Mouse (Mus musculus): ENCODE measurements around the gene Tmem121b. TPM values are rescaled to one million over a fixed set of nuclear protein-coding genes. Genes with fewer than 3 reads are reported as not detected.

The Tmem121b gene
- polyA plus RNA-seq, 1 experiment, result 0.14 TPM

DNA sequence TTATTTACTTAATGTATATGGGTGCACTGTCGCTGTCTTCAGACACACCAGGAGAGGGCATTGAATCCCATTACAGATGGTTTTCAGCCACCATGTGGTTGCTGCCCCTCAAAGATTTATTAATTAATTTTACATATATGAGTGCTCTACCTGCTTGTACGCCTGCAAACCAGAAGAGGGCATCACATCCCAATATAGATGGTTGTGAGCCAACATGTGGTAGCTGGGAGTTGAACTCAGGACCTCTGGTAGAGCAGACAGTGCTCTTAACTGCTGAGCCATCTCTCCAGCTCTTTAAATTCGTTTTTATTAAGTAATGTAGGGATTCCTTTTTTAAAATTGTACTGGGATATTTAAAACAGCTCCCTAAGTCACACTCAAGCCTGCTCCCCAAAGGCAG is 24.3 kb downstream of the Tmem121b start:
- no peak overlapping the region for H3K4me3 ChIP-seq (ENCODE audit: extremely low read depth, insufficient read depth, insufficient read length)
- H3K36me3 ChIP-seq (ENCODE audit: control insufficient read depth, insufficient read depth, low read length), result peaks cover 3% of the 10 kb centered on the region; the same call in 1 of the 2 replicates
- no peaks in the 10 kb centered on the region for H3K27me3 ChIP-seq (ENCODE audit: control insufficient read depth, insufficient read depth, low read length)
- 47% methylated on average over 3 of the region's 3 CpGs for WGBS
- TF ChIP-seq POLR2A (IDR thresholded peaks at IDR 0.05; ENCODE audit: low read depth, low read length) (no peak), CTCF (IDR thresholded peaks at IDR 0.05; ENCODE audit: extremely low read depth, insufficient read depth, insufficient read length, insufficient replicate concordance) (no peak)
- peak overlapping the region; percentile 82 for H3K27ac ChIP-seq (ENCODE audit: insufficient read depth, low read length)
- peaks cover 51% of the 10 kb centered on the region for H3K4me1 ChIP-seq (ENCODE audit: control insufficient read depth, insufficient read depth, insufficient read length)
- DNase-seq (ENCODE audit: low read depth in 1 of 2, low spot score in 2 of 2), result no peak

GRCm38 (mm10) chr6:120468259-120468658 is 25.3 kb downstream of the Tmem121b start:
- DNase-seq (ENCODE audit: low read depth in 1 of 2, low spot score in 2 of 2), result no peak
- peaks cover 44% of the 10 kb centered on the region for H3K4me1 ChIP-seq (ENCODE audit: control insufficient read depth, insufficient read depth, insufficient read length)

GRCm38 (mm10) chr6:120466609-120467329 is 26.8 kb downstream of the Tmem121b start:
- DNase-seq (ENCODE audit: low read depth in 1 of 2, low spot score in 2 of 2), result peak; percentile 65 to 69
- H3K27ac ChIP-seq (ENCODE audit: insufficient read depth, low read length), result peak overlapping the region; percentile 93
- peak overlapping the region; percentile 35 for H3K4me3 ChIP-seq (ENCODE audit: extremely low read depth, insufficient read depth, insufficient read length)
- TF ChIP-seq POLR2A (IDR thresholded peaks at IDR 0.05; ENCODE audit: low read depth, low read length), result no peak
- no peak for TF ChIP-seq CTCF (IDR thresholded peaks at IDR 0.05; ENCODE audit: extremely low read depth, insufficient read depth, insufficient read length, insufficient replicate concordance)
- WGBS, result 4% methylated on average over 10 of the region's 10 CpGs
- no peaks in the 10 kb centered on the region for H3K27me3 ChIP-seq (ENCODE audit: control insufficient read depth, insufficient read depth, low read length)
- H3K36me3 ChIP-seq (ENCODE audit: control insufficient read depth, insufficient read depth, low read length), result no peaks in the 10 kb centered on the region
- H3K4me1 ChIP-seq (ENCODE audit: control insufficient read depth, insufficient read depth, insufficient read length), result peaks cover 33% of the 10 kb centered on the region

More at GRCm38 (mm10) chr6:120468259-120468658, 25.3 kb downstream of the Tmem121b start:
- no peaks in the 10 kb centered on the region for H3K36me3 ChIP-seq (ENCODE audit: control insufficient read depth, insufficient read depth, low read length)
- H3K4me3 ChIP-seq (ENCODE audit: extremely low read depth, insufficient read depth, insufficient read length), result no peak overlapping the region
- TF ChIP-seq POLR2A (IDR thresholded peaks at IDR 0.05; ENCODE audit: low read depth, low read length), result no peak
- TF ChIP-seq CTCF (IDR thresholded peaks at IDR 0.05; ENCODE audit: extremely low read depth, insufficient read depth, insufficient read length, insufficient replicate concordance), result no peak
- 42% methylated on average over 4 of the region's 4 CpGs for WGBS
- H3K27ac ChIP-seq (ENCODE audit: insufficient read depth, low read length), result peak overlapping the region; percentile 63
- H3K27me3 ChIP-seq (ENCODE audit: control insufficient read depth, insufficient read depth, low read length), result no peaks in the 10 kb centered on the region

DNA sequence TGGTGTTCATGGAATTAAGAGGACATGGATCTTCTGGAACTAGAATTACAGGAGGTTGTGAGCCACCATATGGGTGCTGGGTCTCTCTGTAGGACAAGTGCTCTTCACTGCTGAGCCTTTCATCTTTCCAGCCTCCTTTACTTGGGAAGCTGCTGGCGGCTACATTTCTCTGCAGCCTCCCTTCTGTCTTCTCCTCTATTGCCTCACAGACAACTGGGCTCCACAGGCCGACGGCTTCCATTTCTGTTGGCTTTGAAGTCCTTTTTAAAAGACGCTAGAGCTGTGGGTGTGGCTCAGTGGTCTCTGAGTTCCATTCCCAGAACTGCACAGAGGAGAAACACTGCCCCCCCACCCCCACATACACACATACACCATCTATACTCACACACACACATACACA is 28.2 kb downstream of the Tmem121b start:
- no peak for DNase-seq (ENCODE audit: low read depth in 1 of 2, low spot score in 2 of 2)
- no peaks in the 10 kb centered on the region for H3K27me3 ChIP-seq (ENCODE audit: control insufficient read depth, insufficient read depth, low read length)
- peaks cover 30% of the 10 kb centered on the region for H3K4me1 ChIP-seq (ENCODE audit: control insufficient read depth, insufficient read depth, insufficient read length)
- WGBS, result 16% methylated on average over 4 of the region's 4 CpGs
- H3K27ac ChIP-seq (ENCODE audit: insufficient read depth, low read length), result peak overlapping the region; percentile 52
- no peak for TF ChIP-seq CTCF (IDR thresholded peaks at IDR 0.05; ENCODE audit: extremely low read depth, insufficient read depth, insufficient read length, insufficient replicate concordance)
- no peak for TF ChIP-seq POLR2A (IDR thresholded peaks at IDR 0.05; ENCODE audit: low read depth, low read length)
- H3K36me3 ChIP-seq (ENCODE audit: control insufficient read depth, insufficient read depth, low read length), result no peaks in the 10 kb centered on the region
- H3K4me3 ChIP-seq (ENCODE audit: extremely low read depth, insufficient read depth, insufficient read length), result peak overlapping the region; percentile 6; the same call in 1 of the 2 replicates

GRCm38 (mm10) chr6:120464406-120464939 is 29.1 kb downstream of the Tmem121b start:
- DNase-seq (ENCODE audit: low read depth in 1 of 2, low spot score in 2 of 2), result no peak
- H3K27me3 ChIP-seq (ENCODE audit: control insufficient read depth, insufficient read depth, low read length), result no peaks in the 10 kb centered on the region
- TF ChIP-seq CTCF (IDR thresholded peaks at IDR 0.05; ENCODE audit: extremely low read depth, insufficient read depth, insufficient read length, insufficient replicate concordance) (no peak), POLR2A (IDR thresholded peaks at IDR 0.05; ENCODE audit: low read depth, low read length) (no peak)
- no peaks in the 10 kb centered on the region for H3K36me3 ChIP-seq (ENCODE audit: control insufficient read depth, insufficient read depth, low read length)
- H3K27ac ChIP-seq (ENCODE audit: insufficient read depth, low read length), result peak overlapping the region; percentile 98
- 8% methylated on average over 9 of the region's 9 CpGs for WGBS
- H3K4me1 ChIP-seq (ENCODE audit: control insufficient read depth, insufficient read depth, insufficient read length), result peaks cover 24% of the 10 kb centered on the region
- peak overlapping the region; percentile 97 for H3K4me3 ChIP-seq (ENCODE audit: extremely low read depth, insufficient read depth, insufficient read length)

GRCm38 (mm10) chr6:120463884-120464283 is 29.7 kb downstream of the Tmem121b start:
- H3K36me3 ChIP-seq (ENCODE audit: control insufficient read depth, insufficient read depth, low read length), result no peaks in the 10 kb centered on the region
- peak overlapping the region; percentile 97 for H3K4me3 ChIP-seq (ENCODE audit: extremely low read depth, insufficient read depth, insufficient read length)
- 2% methylated on average over 11 of the region's 11 CpGs for WGBS
- peak in 1 of 2 experiments; percentile 37 for DNase-seq (ENCODE audit: low read depth in 1 of 2, low spot score in 2 of 2)
- no peaks in the 10 kb centered on the region for H3K27me3 ChIP-seq (ENCODE audit: control insufficient read depth, insufficient read depth, low read length)
- H3K27ac ChIP-seq (ENCODE audit: insufficient read depth, low read length), result peak overlapping the region; percentile 98
- TF ChIP-seq POLR2A (IDR thresholded peaks at IDR 0.05; ENCODE audit: low read depth, low read length) (no peak), CTCF (IDR thresholded peaks at IDR 0.05; ENCODE audit: extremely low read depth, insufficient read depth, insufficient read length, insufficient replicate concordance) (no peak)
- peaks cover 24% of the 10 kb centered on the region for H3K4me1 ChIP-seq (ENCODE audit: control insufficient read depth, insufficient read depth, insufficient read length)
